Mouse (Mus musculus) hindlimb bud, embryonic 11.5 days (tissue): ENCODE results near the gene Eif4h.

Experiments
- DNase-seq: peaks from one replicate; pipeline ENCODE4 v3.0.0-alpha.2; 2012; ENCODE audit warnings: low read depth, low spot score; ENCODE audit errors: extremely low spot score

Eif4h gene

GRCm38 (mm10) chr5:134639269-134639682 lies at the start of gene Eif4h:
Gene Eif4h (minus strand): TSS chr5:134639490.
- DNase-seq, result peak; percentile 89

- DNase-seq, result peak; percentile 98
These were observed 49.5 kb upstream of the Eif4h start for GRCm38 (mm10) chr5:134688718-134689284.

GRCm38 (mm10) chr5:134688086-134688717 lies 48.9 kb upstream of the Eif4h start, which contains the start of gene Limk1:
Gene Limk1 (minus strand): TSS chr5:134688598.
- DNase-seq, result no peak

GRCm38 (mm10) chr5:134687187-134687586 lies 47.9 kb upstream of the Eif4h start:
- no peak for DNase-seq

- no peak for DNase-seq
These were observed 47.3 kb upstream of the Eif4h start for GRCm38 (mm10) chr5:134686541-134686940.

- DNase-seq, result no peak
These were observed 45.1 kb upstream of the Eif4h start for GRCm38 (mm10) chr5:134684398-134684797.

GRCm38 (mm10) chr5:134683813-134684212 lies 44.5 kb upstream of the Eif4h start:
- DNase-seq, result no peak

GRCm38 (mm10) chr5:134680238-134680637 lies 40.9 kb upstream of the Eif4h start:
- DNase-seq, result no peak

GRCm38 (mm10) chr5:134678827-134679546 lies 39.7 kb upstream of the Eif4h start:
- DNase-seq, result no peak

GRCm38 (mm10) chr5:134678031-134678430 lies 38.7 kb upstream of the Eif4h start:
- no peak for DNase-seq

GRCm38 (mm10) chr5:134677491-134677890 lies 38.2 kb upstream of the Eif4h start:
- DNase-seq, result no peak

- peak; percentile 31 for DNase-seq
These were observed 36.9 kb upstream of the Eif4h start for GRCm38 (mm10) chr5:134675956-134676759.

GRCm38 (mm10) chr5:134674977-134675376 lies 35.7 kb upstream of the Eif4h start:
- DNase-seq, result no peak

- DNase-seq, result no peak
These were observed 33.3 kb upstream of the Eif4h start for GRCm38 (mm10) chr5:134672611-134673010.

- DNase-seq, result no peak
These were observed 32.9 kb upstream of the Eif4h start for GRCm38 (mm10) chr5:134672198-134672516.

GRCm38 (mm10) chr5:134671335-134672197 lies 32.3 kb upstream of the Eif4h start:
- no peak for DNase-seq

- DNase-seq, result no peak
These were observed 29.9 kb upstream of the Eif4h start for GRCm38 (mm10) chr5:134669001-134669708.

- DNase-seq, result no peak
These were observed 29.2 kb upstream of the Eif4h start for GRCm38 (mm10) chr5:134668495-134668894.

GRCm38 (mm10) chr5:134656708-134657107 lies 17.4 kb upstream of the Eif4h start:
- no peak for DNase-seq

GRCm38 (mm10) chr5:134652015-134652414 lies 12.7 kb upstream of the Eif4h start:
- no peak for DNase-seq
